Mouse (Mus musculus): Measurements from ENCODE around the gene Gpn2.

Gene Gpn2

DNA sequence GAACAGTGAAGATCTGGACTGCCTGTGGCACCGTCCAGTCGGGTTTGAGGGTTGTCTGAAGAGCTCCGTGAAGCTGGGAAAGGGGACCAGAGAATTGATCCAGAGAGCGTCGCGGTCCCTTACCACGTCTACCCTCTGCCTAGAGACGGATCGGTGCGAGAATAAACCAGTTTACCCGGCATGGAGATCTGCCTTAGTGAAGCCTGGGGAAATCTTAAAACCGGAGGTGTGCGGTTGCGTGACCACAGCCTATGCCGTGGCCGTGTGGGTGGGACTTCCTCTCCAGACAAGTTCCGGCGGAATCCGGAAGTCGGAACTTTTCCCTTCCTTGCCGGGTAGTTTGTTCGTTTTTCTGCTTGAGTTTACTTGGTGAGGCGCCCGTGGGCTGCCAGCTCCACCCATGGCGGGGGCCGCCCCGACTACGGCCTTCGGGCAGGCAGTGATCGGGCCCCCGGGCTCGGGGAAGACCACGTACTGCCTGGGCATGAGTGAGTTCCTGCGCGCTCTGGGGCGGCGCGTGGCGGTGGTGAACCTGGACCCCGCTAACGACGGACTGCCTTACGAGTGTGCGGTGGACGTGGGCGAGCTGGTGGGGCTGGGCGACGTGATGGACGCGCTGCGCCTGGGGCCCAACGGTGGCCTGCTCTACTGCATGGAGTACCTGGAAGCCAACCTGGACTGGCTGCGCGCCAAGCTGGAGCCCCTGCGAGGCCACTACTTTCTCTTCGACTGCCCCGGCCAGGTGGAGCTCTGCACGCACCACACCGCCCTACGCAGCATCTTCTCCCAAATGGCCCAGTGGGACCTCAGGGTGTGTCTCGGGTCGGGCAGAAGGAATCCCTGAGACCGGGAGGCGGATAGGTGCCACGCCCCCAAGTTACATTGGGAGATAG, at the start of gene Gpn2:
TSS of gene Gpn2 (plus strand) at position 304 of the 893 bp plus-strand sequence.
- peak; percentile 90 for DNase-seq

DNA sequence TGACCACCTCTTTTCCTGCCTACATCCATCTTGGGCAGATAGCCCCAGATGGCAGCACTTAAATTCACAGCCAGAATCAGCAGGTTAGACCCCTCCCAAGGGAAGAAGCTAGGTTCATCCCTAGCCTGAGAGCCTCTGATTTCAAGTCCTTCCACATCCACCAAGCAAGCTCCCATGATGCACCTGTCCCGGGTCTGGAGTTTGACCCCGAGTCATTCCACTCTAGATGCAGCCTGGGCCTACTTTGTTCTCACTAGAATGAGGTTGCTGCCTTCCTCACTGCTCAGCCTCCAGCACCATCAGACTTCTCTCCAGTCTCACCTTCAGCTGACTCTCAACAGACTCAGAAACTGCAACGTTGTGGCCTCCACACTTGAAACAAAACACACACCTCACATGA, 48.1 kb upstream of the Gpn2 start:
- no peak for DNase-seq

DNA sequence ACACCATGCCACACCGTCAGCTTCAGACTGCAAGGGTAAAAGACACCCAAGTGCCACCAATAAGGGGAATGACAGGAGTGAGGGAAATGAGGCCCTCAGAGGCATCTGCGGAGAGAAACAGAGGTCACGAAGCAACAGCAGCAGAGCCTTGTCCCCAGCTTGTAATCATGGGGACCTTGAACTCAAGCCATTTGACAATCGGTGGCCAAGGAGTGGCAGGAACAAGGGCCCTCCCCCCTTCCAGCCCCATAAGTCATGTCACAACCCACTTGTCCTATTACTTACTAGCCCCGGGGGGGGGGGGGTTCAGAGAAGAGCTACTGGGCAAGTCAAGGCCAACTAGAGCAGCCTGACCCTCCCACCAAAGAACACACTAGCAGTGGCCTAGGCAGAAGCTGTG, 47.5 kb upstream of the Gpn2 start:
- DNase-seq = no peak

DNA sequence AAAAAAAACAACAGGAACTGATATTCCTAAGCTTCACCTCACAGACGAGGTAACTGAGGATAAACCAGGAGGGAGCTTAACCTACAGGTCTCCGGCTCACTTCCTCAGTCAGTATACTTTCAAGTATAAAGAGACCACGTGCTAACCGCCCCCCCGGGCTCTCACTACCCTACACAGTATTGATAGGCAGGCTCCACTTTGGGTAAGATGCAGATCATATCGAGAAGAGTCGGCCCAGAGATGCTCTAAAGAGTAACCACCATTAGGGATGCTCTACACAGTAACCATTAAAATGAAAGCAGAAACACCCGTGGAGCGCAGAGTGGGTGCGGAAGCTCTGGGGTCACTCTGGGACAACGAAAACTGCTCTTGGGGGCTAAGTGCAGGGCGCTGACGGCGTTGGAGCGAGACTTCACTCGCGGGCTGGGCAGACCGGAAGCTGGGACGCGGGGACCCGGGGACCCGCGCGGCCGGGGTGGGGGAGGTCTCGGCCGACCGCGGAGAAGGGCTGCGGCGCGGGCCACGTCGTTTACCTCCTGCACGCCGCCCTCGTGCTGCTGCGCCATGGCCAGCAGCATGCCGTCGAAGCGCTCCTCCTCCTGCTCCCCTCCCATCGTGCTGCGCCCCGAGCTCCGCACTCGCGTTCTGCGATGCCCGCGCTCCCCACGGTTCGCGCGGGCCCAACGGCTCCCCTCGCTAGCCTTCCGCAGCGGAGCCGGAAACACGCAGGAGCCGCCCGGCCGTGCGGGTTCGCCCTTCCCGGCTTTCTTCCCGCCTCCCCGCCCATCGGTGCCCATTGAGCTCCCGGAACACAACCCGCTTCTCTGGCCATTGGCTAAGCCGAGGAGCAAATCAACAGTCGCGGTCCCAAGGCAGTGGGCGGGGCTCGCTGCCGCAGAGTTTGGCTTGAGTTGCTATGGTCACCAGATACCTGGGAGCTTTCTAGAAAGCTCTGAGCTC, 38.6 kb upstream of the Gpn2 start, which contains the start of gene Nudc:
TSS of gene Nudc (minus strand) at position 725 of the 960 bp plus-strand sequence.
- peak; percentile 98 for DNase-seq

DNA sequence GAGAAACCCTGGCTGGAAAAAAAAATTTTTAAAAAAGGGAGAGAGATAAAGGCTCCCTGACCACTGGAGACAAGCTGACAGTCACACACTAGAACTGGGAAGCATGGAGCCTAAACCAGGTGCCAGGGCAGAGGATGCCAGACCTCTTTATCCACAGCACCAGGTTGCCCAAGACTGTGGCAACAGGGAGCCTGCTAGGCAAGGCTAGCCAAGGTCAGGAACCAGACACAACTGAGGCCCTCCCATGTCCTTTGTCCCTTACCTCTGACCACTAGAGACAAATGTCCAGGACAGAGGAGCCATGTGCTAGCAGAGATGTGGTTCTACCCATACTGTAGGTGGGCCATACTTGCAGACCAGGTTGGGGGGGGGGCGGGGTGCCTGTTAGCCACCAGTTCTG, 32.1 kb upstream of the Gpn2 start:
- no peak for DNase-seq

DNA sequence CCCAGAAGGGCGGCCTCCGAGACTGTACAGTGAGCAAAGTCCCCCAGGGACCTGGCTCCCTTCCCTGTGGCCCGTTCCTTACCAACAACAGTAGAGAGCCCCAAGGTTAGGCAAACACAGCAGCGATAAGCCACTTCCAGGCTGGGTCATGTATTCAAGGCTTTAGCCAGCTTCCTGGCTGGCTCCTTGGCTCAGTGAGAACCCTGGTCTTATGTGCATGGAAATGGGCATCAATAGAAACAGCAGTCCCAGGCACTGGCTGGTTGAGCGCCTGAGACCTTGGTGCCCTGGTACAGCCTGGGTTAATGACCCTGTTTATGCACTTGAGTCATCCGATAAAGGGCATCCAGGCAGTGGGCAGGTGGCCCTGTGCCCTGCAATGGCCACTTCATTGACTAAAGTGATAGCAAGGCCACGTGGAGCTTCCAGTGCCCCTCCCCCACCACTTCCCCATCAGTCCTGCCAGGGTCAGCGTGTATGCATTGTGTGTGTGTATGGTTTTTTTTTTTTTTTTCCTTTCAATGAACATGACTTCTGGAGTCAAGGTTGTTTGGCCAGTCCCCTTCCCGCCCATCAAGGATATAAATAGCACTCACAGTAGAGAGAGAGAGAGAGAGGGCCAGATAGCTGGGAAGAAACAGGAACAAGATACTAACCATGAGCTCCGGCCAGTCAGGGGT, 31.3 kb upstream of the Gpn2 start, which contains the start of gene Nr0b2:
TSS of gene Nr0b2 (plus strand) at position 609 of the 680 bp plus-strand sequence.
- DNase-seq = no peak

DNA sequence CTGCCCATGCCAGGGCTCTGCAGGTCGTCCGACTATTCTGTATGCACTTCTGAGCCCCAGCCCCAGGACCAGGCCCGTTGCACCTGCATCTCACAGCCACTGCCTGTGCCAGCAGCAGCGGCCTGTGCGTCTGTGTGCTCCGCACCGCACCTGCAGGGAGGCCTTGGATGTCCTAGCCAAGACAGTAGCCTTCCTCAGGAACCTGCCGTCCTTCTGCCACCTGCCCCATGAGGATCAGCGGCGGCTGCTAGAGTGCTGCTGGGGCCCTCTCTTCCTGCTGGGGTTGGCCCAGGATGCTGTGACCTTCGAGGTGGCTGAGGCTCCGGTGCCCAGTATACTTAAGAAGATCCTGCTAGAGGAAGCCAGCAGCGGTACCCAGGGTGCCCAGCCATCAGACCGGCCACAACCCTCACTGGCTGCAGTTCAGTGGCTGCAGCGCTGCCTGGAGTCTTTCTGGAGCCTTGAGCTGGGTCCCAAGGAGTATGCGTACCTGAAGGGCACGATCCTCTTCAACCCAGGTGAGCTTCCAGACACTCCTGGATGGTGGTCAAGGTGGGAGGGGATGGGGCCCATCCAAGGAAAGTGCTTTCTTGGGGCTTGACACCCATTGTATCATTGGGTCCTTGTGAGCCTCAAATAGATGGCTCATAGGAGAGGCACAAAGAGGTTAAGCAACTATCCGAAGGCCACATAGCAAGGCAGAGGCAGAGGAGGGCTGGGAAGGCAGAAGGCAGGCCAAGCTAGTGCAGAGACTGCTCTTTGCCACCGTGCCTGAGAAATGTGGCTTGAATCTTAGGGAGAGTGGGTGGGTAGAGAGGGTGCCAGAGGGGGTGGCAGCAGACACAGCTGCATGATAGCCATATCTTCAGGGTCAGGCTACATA, 30.5 kb upstream of the Gpn2 start:
- DNase-seq = no peak

- DNase-seq = no peak
These were observed 27.0 kb upstream of the Gpn2 start for GRCm38 (mm10) chr4:133557041-133557717.

DNA sequence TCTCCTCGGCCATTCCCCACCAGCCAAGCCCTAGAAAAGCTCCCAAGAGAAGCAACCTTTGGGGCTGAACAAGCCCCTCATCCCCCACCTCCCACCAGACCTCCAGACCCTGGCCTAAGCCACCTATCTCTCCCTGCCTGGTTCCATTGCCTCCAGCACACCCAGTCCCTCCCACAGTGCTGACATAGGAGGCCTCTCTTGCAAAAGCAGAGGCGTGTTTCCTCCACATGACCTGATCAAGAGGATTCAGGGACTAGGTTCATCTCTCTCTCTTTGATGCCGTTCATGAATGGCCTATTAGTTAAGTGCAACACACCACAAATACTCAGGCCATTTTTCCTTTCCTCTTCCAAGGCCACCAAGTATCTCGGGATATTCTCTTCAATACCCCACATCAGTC, 24.3 kb upstream of the Gpn2 start:
- DNase-seq = no peak

GRCm38 (mm10) chr4:133561622-133562021, 22.5 kb upstream of the Gpn2 start:
- DNase-seq = no peak

DNA sequence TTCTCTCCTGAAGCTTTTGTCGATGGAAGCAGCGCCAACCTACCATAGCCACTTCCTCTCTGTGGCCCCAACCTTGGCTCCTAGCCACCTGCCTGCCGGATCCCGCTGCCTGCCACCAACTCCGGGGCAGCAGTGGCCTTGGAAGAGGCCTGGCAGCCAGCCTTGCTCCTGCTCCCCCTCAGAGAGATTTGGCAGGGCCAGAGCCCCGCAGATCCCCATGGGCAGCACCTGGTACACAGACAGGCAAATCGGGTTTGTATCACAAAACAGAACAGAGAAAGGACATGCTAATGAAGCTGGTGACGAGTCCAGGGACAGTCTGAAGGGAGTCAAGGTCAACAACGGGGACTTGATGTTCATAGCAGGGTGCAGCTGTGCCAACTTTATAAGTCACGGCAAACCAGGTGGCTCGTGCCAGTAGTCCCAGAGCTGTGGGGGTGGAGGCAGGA, 21.0 kb upstream of the Gpn2 start:
- DNase-seq = no peak

- DNase-seq = no peak
These were observed 16.9 kb upstream of the Gpn2 start for GRCm38 (mm10) chr4:133567251-133567650.

DNA sequence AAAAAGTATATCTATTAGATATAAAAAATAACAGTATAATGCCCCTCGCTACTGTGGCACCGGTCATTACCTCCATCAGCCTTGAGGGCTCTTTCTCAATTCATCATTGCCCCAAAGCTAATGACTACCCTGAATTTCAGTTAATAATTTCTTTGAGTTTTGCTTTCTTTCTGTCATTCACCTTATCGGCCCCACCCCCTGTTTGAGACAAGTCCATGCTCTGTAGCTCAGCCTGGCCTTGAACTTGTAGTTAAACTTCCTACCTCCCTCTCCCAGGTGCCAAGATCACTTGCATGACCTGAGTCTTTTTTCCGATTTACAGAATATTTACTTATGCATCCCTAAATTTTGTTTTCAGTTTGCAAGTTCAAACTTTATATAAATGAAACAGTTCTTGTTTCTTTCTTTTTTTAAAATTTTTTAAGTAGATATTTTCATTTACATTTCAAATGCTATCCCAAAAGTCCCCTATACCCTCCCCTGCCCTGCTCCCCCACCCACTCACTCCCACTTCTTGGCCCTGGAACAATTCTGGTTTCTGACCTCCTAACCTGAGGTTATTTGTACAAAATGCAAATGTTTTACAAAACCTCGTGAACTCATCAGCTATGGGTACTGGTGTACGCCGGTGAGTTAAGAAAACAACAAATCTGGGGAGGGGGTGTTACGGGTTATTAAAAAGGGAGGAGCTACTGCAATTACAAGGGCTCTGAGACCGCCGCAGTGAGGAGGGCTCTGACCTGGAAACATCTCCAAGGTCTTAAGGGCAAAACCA, 14.7 kb upstream of the Gpn2 start:
- DNase-seq = no peak

GRCm38 (mm10) chr4:133570066-133570466, 14.1 kb upstream of the Gpn2 start:
- DNase-seq = peak; percentile 5

- DNase-seq = peak; percentile 97
These were observed 9.9 kb upstream of the Gpn2 start, which contains the start of gene Gpatch3 for GRCm38 (mm10) chr4:133574070-133574842. Gene Gpatch3 (plus strand): TSS chr4:133574745.

DNA sequence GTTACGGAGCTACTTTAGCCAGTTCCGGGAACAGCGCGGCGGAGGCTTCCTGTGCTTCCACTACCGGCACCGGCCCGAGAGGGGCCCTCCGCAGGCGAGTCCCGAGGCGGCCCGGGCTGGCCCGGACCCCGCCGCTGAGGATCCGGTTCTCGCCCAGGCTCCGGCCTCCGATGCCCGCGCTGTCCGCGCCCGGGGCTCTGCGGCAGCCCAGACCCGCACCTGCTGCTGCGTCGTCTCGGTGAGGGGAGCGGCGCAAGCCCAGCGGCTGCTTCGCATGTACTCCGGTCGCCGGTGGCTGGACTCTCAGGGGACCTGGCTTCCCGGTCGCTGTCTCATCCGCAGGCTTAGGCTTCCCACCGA, 9.3 kb upstream of the Gpn2 start:
- DNase-seq = no peak

GRCm38 (mm10) chr4:133577983-133578382, 6.2 kb upstream of the Gpn2 start:
- no peak for DNase-seq

DNA sequence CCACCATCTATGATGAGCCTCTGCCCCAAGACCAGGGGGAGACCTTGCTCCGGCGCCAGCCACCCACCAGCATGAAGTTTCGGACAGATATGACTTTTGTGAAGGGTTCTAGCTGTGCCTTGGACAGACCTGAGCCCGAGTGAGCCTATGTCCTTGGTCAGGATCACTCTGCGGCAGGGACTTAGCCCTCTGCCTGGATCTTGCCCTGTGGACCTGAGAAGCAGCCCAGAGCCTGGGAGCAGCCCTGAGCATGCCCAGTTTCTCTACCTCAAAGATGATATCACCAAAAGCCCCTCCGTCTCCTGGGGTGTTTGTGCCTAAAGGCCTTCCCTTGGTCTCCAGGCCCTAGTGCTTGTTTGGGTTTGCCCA, 488 bp upstream of the Gpn2 start:
- DNase-seq = no peak

- peak; percentile 82 for DNase-seq
These were observed 8.4 kb downstream of the Gpn2 start for GRCm38 (mm10) chr4:133592570-133592969.

GRCm38 (mm10) chr4:133595538-133595937, 11.4 kb downstream of the Gpn2 start:
- DNase-seq = no peak
